Mouse (Mus musculus): Measurements from ENCODE around the gene Stard3. TPM values are rescaled to one million over a fixed set of nuclear protein-coding genes. Genes with fewer than 3 reads are reported as not detected.

Gene Stard3
- polyA plus RNA-seq, 1 experiment from 2014 or later: 45.5 TPM

GRCm38 (mm10) chr11:98384216-98384615 lies 26.0 kb downstream of the Stard3 start:
- WGBS: 76% methylated on average over 20 of the region's 20 CpGs
- H3K27ac ChIP-seq: no peak overlapping the region
- H3K4me1 ChIP-seq: 0 out of 2 replicates have a peak, but pooled peaks cover 2% of the 10 kb centered on the region
- H3K27me3 ChIP-seq: peaks cover 49% of the 10 kb centered on the region
- H3K36me3 ChIP-seq (ENCODE audit: poor library complexity, severe bottlenecking): peaks cover 20% of the 10 kb centered on the region
- H3K4me3 ChIP-seq: no peak overlapping the region
- H3K9me3 ChIP-seq (replicated peaks): no peaks in the 10 kb centered on the region
- H3K9ac ChIP-seq: no peak overlapping the region
- H3K4me2 ChIP-seq: no peak overlapping the region
- ATAC-seq: no peak

GRCm38 (mm10) chr11:98384721-98385637 lies 26.8 kb downstream of the Stard3 start:
- H3K4me1 ChIP-seq: 0 out of 2 replicates have a peak, but pooled peaks cover 2% of the 10 kb centered on the region
- WGBS: 62% methylated on average over 8 of the region's 8 CpGs
- no peak overlapping the region for H3K4me2 ChIP-seq
- no peaks in the 10 kb centered on the region for H3K9me3 ChIP-seq (replicated peaks)
- H3K27me3 ChIP-seq: peaks cover 49% of the 10 kb centered on the region
- H3K27ac ChIP-seq: no peak overlapping the region
- peak overlapping the region; percentile 9; the same call in 1 of the 2 replicates for H3K9ac ChIP-seq
- ATAC-seq: no peak
- peaks cover 12% of the 10 kb centered on the region for H3K36me3 ChIP-seq (ENCODE audit: poor library complexity, severe bottlenecking)
- H3K4me3 ChIP-seq: no peak overlapping the region

GRCm38 (mm10) chr11:98385638-98386585 lies 27.7 kb downstream of the Stard3 start, which contains the start of gene Pnmt:
Gene Pnmt (plus strand): TSS chr11:98386450.
- Histone ChIP-seq H3K36me3 (ENCODE audit: poor library complexity, severe bottlenecking) (peaks cover 3% of the 10 kb centered on the region), H3K4me3 (no peak within 1 kb of the TSS), H3K27ac (no peak within 1 kb of the TSS), H3K9ac (peak within 1 kb of the TSS; percentile 37; the same call in 1 of the 2 replicates), H3K27me3 (peaks cover 58% of the 10 kb centered on the region), H3K4me1 (0 out of 2 replicates have a peak, but pooled peaks cover 2% of the 10 kb centered on the region), H3K9me3 (replicated peaks) (no peaks in the 10 kb centered on the region), H3K4me2 (peak within 1 kb of the TSS; percentile 14; the same call in 1 of the 2 replicates)
- ATAC-seq: no peak
- 57% methylated on average over 25 of the region's 25 CpGs for WGBS

- no peaks in the 10 kb centered on the region for H3K36me3 ChIP-seq (ENCODE audit: poor library complexity, severe bottlenecking)
- no peak for ATAC-seq
- H3K4me2 ChIP-seq: peak overlapping the region; percentile 14; the same call in 1 of the 2 replicates
- H3K9ac ChIP-seq: no peak overlapping the region
- peaks cover 65% of the 10 kb centered on the region for H3K27me3 ChIP-seq
- WGBS: 23% methylated on average over 24 of the region's 24 CpGs
- H3K4me3 ChIP-seq: no peak overlapping the region
- no peak overlapping the region for H3K27ac ChIP-seq
- 0 out of 2 replicates have a peak, but pooled peaks cover 2% of the 10 kb centered on the region for H3K4me1 ChIP-seq
- no peaks in the 10 kb centered on the region for H3K9me3 ChIP-seq (replicated peaks)
Observed at GRCm38 (mm10) chr11:98386596-98386995, 28.4 kb downstream of the Stard3 start.

- H3K9me3 ChIP-seq (replicated peaks): no peaks in the 10 kb centered on the region
- no peak overlapping the region; the same call in 1 of the 2 replicates for H3K4me2 ChIP-seq
- ATAC-seq: no peak
- H3K36me3 ChIP-seq (ENCODE audit: poor library complexity, severe bottlenecking): no peaks in the 10 kb centered on the region
- H3K27me3 ChIP-seq: peaks cover 69% of the 10 kb centered on the region
- WGBS: 50% methylated on average over 14 of the region's 14 CpGs
- H3K4me1 ChIP-seq: 0 out of 2 replicates have a peak, but pooled peaks cover 2% of the 10 kb centered on the region
- no peak overlapping the region for H3K4me3 ChIP-seq
- H3K9ac ChIP-seq: no peak overlapping the region
- no peak overlapping the region for H3K27ac ChIP-seq
Observed at GRCm38 (mm10) chr11:98387056-98387577, 28.9 kb downstream of the Stard3 start.

GRCm38 (mm10) chr11:98388282-98388681 lies 30.1 kb downstream of the Stard3 start:
- 70% methylated on average over 10 of the region's 10 CpGs for WGBS
- no peak for ATAC-seq
- Histone ChIP-seq H3K9ac (no peak overlapping the region), H3K4me3 (no peak overlapping the region), H3K4me2 (no peak overlapping the region), H3K36me3 (ENCODE audit: poor library complexity, severe bottlenecking) (no peaks in the 10 kb centered on the region), H3K9me3 (replicated peaks) (no peaks in the 10 kb centered on the region), H3K27ac (no peak overlapping the region), H3K4me1 (peaks cover 10% of the 10 kb centered on the region), H3K27me3 (peaks cover 72% of the 10 kb centered on the region)

GRCm38 (mm10) chr11:98389221-98389780 lies 31.1 kb downstream of the Stard3 start:
- H3K4me2 ChIP-seq: no peak overlapping the region
- WGBS: 26% methylated on average over 9 of the region's 9 CpGs
- H3K4me1 ChIP-seq: peaks cover 19% of the 10 kb centered on the region
- H3K27ac ChIP-seq: no peak overlapping the region
- no peak overlapping the region for H3K4me3 ChIP-seq
- no peak overlapping the region for H3K9ac ChIP-seq
- no peak for ATAC-seq
- no peaks in the 10 kb centered on the region for H3K36me3 ChIP-seq (ENCODE audit: poor library complexity, severe bottlenecking)
- peaks cover 68% of the 10 kb centered on the region for H3K27me3 ChIP-seq
- no peaks in the 10 kb centered on the region for H3K9me3 ChIP-seq (replicated peaks)

GRCm38 (mm10) chr11:98390141-98390540 lies 32.0 kb downstream of the Stard3 start:
- Histone ChIP-seq H3K9me3 (replicated peaks) (no peaks in the 10 kb centered on the region), H3K36me3 (ENCODE audit: poor library complexity, severe bottlenecking) (no peaks in the 10 kb centered on the region), H3K9ac (no peak overlapping the region), H3K4me3 (no peak overlapping the region), H3K27ac (no peak overlapping the region), H3K4me2 (no peak overlapping the region), H3K4me1 (peaks cover 27% of the 10 kb centered on the region), H3K27me3 (peaks cover 60% of the 10 kb centered on the region)
- 76% methylated on average over 10 of the region's 12 CpGs for WGBS
- no peak for ATAC-seq

GRCm38 (mm10) chr11:98392034-98392433 lies 33.9 kb downstream of the Stard3 start:
- H3K36me3 ChIP-seq (ENCODE audit: poor library complexity, severe bottlenecking): no peaks in the 10 kb centered on the region
- H3K4me2 ChIP-seq: no peak overlapping the region
- H3K4me3 ChIP-seq: no peak overlapping the region
- ATAC-seq: no peak
- H3K27me3 ChIP-seq: peaks cover 42% of the 10 kb centered on the region
- no peak overlapping the region for H3K9ac ChIP-seq
- H3K27ac ChIP-seq: no peak overlapping the region
- 38% methylated on average over 6 of the region's 8 CpGs for WGBS
- no peaks in the 10 kb centered on the region for H3K9me3 ChIP-seq (replicated peaks)
- H3K4me1 ChIP-seq: peaks cover 29% of the 10 kb centered on the region

- no peak overlapping the region; the same call in 1 of the 2 replicates for H3K9ac ChIP-seq
- no peak overlapping the region for H3K4me2 ChIP-seq
- peaks cover 29% of the 10 kb centered on the region for H3K4me1 ChIP-seq
- peaks cover 35% of the 10 kb centered on the region for H3K27me3 ChIP-seq
- H3K27ac ChIP-seq: no peak overlapping the region
- 46% methylated on average over 4 of the region's 4 CpGs for WGBS
- no peak for ATAC-seq
- H3K9me3 ChIP-seq (replicated peaks): no peaks in the 10 kb centered on the region
- no peak overlapping the region for H3K4me3 ChIP-seq
- H3K36me3 ChIP-seq (ENCODE audit: poor library complexity, severe bottlenecking): 0 out of 2 replicates have a peak, but pooled peaks cover under 1% of the 10 kb centered on the region
Observed at GRCm38 (mm10) chr11:98392645-98393044, 34.5 kb downstream of the Stard3 start.

- Histone ChIP-seq H3K4me2 (no peak overlapping the region), H3K36me3 (ENCODE audit: poor library complexity, severe bottlenecking) (0 out of 2 replicates have a peak, but pooled peaks cover 2% of the 10 kb centered on the region), H3K9ac (peak overlapping the region; percentile 41), H3K9me3 (replicated peaks) (no peaks in the 10 kb centered on the region), H3K27ac (no peak overlapping the region), H3K27me3 (peaks cover 29% of the 10 kb centered on the region), H3K4me1 (peaks cover 29% of the 10 kb centered on the region), H3K4me3 (no peak overlapping the region)
- ATAC-seq: no peak
- WGBS: 77% methylated on average over 6 of the region's 6 CpGs
Observed at GRCm38 (mm10) chr11:98393317-98393716, 35.1 kb downstream of the Stard3 start.
